Mouse (Mus musculus): ENCODE results near the gene Prss30.
A peak's percentile ranks its signal among the peaks of the same experiment; 100 is the strongest.

Prss30 gene

DNA sequence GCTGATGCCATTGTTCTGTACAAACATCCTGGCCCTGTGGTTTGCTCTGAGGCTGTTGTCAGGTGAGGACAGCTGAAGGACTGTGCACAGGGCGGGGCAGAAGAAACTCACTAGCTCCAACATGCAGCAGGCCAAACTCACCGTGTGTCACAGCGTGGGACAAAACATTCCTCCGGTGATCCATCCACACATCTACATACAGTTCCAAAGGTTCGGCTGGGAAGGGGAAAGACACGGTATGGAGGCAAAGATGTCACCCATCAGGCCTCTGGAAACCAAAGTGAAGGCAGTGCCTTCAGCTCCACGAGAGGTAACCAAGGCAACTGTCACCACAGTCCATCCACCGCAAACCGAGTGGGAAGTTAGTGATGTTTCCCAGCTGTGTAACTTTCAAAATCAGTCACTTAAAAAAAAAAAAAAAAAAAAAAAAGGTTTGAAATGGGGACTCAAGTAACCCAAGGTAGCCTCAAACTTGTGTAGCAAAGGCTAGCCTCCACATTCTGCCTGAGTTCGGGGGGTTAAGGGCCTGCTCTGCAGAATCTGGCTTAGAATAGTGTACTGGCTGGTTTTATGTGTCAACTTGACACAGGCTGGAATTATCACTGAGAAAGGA lies at the start of gene Prss30:
Prss30 (minus strand) TSS at position 270 of the 613 bp plus-strand sequence.
- DNase-seq (ENCODE audit: low spot score in 2 of 2): no peak

DNA sequence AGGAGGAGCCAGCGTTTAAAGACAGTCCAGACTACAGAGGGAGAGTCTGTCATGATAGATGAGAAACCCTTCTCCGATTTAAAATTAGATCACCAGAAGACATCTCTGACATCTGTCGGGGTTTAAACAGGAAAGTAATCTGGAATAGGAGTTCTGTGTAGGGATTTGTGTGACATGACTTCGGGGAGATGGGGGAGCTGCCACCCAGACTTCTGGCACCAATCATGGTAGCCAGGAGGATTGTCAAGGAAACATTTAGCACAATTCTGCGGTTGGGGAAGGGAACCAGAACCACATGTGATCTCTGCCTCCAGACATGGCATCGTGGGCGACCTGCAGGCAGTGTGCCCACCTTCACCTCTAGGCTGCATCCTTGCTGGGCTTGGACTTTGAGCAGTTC lies 49.1 kb upstream of the Prss30 start:
- no peak for DNase-seq (ENCODE audit: low spot score in 2 of 2)

DNA sequence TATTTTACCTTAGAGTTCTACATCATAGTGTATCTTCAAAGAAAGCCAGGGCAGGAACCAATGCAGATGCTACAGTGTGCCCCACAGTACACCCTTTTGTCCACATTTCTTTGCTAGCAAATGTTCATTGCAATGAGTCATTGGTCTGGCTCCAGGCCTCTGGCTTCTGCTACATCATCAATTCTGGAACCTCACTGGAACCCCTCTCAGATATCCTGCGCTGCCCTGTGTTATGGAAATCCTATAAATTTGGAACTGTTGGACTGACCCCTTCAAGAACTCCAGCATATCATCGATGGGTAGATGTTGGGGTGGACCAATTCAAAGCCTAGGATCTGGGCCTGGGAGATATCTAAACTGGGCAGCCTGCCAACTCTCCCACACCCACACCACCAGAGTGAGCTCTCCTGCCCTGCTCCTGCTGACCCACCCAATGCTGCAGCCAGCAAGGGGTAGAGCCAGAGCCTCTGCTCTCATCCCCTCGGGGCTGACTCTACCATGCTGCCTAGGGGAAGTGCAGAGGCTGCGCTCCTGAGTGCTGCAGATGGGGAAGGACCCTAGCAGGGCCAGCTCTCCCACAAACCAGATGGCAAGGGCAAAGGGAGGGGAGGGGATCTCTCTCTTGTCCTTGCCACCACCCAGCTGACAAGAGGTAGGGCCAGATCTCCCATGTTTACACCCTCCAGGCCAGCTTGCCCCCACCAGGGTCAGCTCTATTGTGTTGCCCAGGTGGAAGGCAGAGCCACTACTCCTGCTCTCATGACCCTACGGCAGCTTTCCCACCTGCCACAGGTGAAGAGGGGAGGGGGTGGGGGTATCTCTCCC lies 41.2 kb upstream of the Prss30 start:
- DNase-seq (ENCODE audit: low spot score in 2 of 2): peak; percentile 74 to 83

DNA sequence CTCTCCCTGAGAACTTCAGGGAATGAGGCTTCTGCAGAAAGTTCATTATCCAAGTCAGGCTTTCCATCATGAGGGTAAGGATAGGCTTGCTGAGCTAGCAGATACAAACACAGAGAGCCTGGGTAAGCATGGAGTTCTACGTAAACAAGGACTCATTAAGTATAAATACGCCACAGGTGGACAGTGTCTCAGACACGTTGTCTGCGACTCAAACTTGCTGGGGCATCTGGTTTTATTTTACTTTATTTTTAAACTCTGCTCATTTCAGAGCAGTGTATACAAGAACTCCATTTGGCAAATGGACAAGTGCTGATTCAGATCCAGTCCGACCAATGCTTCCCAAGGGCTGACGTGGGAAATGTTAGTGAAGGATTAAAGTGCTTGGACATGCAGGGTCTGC lies 40.3 kb upstream of the Prss30 start:
- DNase-seq (ENCODE audit: low spot score in 2 of 2): no peak

DNA sequence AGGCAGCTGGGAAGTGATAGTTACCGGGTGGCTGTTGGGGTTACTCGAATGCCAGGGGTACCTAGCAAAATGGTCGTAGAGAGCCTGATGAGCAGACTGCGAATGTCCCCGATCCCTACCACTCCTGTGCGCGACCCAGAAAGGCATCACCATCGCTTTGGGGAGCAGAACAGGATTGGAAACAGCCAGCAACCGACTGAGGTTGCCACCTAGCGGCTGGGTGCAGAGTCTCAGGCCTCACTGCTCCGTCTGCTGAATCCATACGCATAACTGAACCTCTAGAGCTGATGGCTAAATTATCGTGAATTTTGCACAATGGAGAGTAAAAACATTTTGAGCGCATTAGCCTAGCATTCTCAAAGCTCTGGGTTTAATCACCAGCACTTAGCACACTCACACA lies 35.4 kb upstream of the Prss30 start:
- DNase-seq (ENCODE audit: low spot score in 2 of 2): no peak

DNA sequence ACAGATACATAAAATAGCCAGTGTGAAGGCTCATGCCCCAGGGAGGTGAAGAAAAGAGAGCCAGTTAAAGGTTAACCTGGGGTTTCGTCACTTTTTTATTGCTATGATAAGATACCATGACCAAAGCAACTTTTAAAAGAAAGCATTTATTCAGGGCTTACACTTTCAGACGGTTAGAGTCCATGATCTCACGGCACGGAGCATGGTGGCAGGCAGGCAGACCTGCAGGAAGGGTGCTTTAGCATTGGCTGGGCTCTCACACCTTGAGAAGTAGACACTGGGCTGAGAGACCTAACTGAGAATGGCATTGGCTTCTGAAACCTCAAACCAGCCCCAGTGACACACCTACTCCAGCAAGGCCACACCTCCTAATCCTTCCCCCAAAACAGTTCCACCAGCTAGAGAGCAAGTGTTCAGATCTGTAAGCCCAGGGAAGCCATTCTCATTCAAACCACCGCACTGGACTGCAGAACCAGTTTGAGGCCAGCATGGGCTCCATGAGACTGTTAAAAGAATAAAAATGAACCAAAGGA lies 34.1 kb upstream of the Prss30 start:
- no peak for DNase-seq (ENCODE audit: low spot score in 2 of 2)

DNA sequence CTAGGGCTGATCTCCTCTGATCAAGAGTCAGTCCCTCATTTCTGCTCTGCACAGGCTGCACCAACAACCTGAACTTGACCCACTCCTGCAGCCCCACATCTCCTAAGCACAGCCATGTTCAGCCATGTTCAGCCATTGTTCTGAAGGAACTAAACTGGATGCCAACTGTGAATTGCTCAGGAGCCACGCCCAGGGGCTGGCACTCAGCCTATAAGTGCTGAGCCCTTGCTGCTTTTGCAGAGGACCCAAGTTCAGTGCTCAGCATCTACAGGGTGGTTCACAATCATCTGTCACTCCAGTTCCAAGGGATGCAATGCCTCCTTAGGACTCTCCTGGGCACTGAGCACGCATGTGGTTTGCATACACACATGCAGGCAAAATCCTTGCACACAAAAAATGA lies 32.6 kb upstream of the Prss30 start:
- no peak for DNase-seq (ENCODE audit: low spot score in 2 of 2)

DNA sequence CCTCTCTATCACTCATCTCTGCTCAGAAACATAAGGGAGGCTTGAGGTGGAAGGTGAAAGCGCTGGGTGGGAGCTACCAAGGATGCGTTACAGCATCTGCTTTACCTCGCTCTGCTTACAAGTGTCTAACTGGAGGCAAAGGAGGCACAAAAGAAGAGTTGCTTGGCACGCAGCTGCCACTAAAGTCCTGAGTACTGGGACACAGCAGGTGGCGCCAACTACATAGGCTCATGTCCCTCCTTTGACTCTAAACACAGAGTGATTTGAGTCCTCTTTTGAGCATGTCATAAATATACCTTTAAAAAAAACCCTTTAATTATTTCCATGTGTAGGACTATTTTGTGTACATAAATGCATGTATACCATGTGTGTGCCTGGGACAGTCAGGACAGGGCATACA lies 29.3 kb upstream of the Prss30 start:
- DNase-seq (ENCODE audit: low spot score in 2 of 2): no peak

DNA sequence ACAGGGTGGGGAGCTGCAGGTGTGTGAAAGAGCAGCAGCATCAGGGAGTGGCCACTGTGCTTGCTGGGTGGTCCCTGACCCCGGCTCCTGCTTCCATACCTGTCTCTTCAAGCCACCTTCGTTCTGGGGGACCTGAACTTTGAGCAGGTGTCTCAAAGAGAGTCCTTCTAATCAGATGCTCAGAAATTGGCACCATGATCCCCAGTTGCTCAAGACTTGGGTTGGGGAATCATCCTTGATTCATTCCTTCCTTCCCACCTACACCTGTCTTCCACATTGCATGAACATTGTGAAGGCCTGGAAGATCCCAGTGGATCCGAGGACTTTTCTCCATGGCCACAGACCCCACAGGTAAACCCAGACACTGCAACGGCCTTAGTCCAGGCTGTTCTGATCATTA lies 27.7 kb upstream of the Prss30 start:
- no peak for DNase-seq (ENCODE audit: low spot score in 2 of 2)

DNA sequence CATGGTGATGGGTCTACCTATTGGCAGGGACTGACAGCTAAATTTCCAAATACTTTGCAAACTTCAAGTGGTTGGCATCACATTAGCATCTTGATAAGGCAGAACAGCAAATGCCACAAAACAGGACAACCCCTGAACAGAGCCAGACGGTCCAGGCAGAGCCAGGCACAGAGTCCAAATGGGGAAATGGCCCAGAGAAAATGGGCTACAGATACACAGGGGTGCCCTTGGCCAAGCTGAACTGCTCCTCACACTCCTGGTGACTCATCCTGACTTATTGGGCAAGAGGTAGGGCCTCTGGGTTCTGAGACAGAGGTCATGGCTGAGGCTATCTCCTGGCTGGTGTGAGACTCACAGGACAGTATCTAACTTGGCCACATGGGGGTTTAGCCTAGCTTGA lies 27.0 kb upstream of the Prss30 start:
- DNase-seq (ENCODE audit: low spot score in 2 of 2): no peak

DNA sequence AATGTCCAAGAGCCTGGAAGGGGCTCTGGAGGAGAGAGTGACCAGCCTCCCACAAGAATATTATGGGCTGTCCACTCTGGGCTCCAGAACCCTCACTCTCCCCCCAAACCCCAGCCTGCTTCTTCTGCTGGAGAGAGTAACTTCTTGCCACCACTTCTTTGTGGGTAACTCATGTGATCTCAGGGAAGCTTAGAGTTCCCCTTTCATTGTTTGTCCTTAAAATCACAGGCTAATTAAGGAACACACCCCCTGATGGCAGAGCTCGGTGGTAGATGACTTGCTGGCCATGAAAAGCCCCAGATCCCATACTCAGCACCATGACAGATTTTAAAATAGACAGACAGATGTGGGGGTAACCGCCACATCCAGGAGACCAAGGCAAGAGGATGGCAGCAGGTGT lies 26.6 kb upstream of the Prss30 start:
- DNase-seq (ENCODE audit: low spot score in 2 of 2): no peak

DNA sequence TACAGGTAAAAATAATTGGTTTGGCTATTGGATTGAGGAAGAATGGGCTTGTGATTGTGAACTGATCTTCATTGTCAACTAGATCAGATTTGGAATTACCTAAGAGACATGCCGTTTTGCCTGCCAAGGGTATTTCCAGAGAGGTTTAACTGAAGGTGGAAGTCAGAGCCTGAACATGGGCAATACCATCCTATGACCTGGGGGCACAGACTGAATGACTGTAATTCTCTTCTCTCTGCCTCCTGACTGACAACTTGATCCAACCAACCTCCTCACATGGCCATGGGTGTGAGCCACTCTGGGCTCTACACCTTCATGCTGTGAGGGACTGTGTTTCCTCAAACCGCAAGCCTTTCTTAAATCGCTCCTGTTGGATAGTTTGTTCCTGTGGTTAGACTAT lies 24.7 kb upstream of the Prss30 start:
- DNase-seq (ENCODE audit: low spot score in 2 of 2): no peak

DNA sequence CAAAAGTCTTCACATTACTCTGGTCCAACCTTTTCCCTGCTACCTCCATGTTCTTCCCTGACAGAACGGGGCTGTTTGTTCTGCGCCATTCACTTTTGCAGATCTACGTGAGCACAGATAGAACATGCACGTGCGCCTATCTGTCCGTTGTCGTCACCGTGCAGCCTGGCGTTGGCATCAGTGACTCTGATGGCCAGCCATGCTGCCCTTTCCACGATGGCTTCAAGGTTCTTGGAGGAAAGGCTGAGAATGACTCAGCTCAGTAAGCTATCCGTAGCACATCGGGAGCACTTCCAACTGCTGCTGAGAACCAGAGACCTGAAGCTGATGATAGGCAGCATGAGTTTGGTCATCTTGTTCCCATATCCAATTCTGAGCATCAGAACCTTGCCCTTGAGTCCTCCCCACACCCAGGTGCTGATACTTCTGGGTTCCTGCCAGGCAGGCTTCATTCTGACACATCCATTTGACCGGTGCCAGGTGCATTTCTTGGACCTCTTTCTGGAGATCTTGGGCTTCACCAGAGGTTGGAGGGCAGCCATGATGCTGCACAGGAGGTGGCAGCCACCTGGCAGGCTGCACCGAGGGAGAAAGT lies 23.8 kb upstream of the Prss30 start:
- DNase-seq (ENCODE audit: low spot score in 2 of 2): no peak

DNA sequence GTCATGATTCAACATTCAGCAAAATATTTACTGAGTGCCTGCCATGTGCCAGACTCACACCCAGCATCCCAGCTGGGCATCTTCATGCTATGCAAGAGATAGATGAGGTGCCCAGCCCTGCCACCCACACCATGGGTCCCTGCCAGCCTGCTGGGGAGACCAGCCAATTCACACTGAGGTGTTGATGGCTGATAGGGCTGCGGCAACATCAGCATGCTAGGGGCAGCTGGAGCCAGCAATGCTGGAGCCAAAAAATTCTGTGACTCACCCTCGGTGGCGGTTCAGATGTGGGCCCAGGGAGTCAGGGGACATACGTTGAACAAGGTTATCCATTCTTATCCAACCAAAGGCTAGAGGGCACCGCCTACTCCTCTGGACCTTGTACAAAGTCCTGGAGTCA lies 20.0 kb upstream of the Prss30 start:
- DNase-seq (ENCODE audit: low spot score in 2 of 2): no peak

DNA sequence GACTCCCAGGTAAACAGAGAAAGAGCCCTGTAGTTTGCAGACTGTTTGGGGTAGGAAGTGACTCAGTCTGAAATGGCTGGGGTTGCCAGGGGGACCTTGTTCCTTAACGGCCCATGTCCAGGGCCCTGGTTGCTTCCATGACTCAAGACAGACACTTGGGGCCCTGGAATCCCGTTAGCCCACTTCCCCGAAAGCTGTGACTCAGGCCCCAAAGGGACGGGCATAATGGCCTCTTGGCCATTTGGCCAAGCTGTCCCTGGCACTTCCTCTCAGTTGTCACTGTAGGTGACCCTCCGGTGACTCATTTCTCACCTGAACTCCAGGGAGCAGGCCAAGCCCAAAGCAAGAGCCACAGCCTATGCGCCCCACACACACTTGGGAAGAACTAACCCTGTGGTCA lies 18.0 kb upstream of the Prss30 start:
- DNase-seq (ENCODE audit: low spot score in 2 of 2): no peak

DNA sequence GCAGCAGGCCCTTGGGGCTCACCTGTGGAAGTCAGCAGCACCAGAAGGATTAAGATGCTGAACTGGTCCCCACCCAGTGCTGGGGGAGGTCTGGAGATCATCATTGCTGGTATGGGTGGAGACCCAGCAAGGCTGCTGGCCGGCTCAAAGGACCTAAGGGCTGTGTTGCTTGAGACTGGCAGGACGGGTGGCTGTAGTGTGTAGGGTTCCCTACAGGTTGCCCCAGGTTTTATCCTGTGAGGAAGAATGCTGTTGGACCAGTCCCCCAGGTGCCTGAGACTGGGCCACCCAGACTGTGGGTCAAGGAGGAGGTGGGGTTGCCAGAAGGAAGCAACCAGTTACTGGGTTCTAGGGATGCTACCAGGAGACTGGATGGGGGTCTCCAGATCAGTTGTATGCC lies 17.5 kb upstream of the Prss30 start, which contains the start of gene Prss22:
Prss22 (minus strand) TSS at position 200 of the 400 bp plus-strand sequence.
- no peak for DNase-seq (ENCODE audit: low spot score in 2 of 2)

DNA sequence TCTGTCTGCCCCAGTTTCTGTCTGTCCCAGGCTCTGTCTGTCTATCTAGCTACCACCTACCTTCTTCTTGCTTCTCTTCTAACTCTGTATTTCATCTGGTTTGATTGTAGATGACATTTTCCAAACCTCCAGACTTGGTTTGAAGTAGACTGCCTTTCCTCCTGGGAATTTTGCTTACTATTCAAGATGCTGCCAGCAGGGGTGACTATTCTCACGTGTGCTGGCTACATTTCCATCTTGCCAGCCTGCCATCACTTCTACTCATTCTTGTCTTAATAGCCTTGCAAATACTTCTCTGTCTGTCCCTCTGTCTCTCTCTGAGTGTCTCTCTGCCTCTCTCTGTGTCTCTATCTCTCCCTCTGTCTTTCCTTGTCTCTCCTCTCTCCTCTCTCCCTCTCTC lies 15.1 kb upstream of the Prss30 start:
- no peak for DNase-seq (ENCODE audit: low spot score in 2 of 2)

DNA sequence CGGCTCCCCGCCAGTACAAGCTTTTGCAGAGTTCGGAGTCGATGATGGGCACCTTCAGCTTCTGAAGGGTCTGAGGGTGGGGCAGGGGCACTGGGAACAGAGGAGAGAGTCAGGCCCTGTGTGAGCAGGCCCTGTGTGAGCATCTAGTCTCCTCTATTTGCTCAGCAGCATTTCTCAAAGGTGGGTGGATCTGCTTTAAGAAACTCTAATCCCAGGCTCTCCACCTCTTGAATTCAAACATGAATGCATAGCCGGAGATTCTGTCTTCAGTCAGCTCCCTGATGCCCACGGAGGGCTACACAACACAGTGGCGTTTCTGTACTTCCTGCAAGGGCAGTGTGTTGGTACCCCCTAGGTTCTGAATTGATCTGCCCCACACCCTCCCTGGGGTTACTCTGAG lies 14.3 kb upstream of the Prss30 start:
- DNase-seq (ENCODE audit: low spot score in 2 of 2): no peak

DNA sequence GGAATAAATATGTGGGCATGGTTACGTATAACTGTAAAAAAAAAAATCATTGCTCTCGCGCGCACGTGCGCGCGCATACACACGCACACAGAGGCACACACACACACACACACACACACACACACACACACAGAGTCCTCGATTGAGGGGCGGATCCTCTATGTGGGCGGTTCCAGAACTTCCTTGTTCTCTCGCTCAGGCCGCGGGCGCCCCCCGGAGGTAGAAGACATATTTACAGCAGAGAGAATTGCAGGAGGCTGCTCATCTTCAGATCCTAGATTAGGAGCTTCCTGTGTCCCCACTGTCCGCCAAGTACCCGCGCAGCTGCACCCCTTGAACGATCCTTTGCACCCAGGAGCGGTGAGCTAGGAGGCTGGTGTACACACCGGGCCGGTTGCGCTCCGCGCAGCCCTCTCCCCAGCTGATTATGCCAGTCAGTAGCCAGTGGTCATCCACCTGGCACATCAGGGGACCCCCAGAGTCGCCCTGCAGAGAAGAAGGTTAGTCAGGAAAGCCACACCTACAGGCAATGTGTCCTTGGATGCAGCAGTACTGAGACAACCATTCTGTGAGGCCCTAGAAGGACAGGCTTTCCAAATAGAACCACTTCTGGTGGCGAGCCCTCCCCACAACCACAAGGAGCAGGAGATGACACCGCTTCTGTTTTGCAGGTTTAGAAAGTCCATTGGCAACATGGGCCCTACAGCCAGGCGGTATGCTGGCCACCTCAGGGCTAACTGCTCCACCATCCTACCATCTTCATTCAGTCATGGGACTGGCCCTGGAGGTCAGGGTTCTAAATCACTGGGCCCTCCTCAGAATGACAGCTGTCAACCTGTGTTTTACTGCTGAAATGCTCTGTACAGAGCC lies 13.4 kb upstream of the Prss30 start:
- DNase-seq (ENCODE audit: low spot score in 2 of 2): peak; percentile 86 to 94

DNA sequence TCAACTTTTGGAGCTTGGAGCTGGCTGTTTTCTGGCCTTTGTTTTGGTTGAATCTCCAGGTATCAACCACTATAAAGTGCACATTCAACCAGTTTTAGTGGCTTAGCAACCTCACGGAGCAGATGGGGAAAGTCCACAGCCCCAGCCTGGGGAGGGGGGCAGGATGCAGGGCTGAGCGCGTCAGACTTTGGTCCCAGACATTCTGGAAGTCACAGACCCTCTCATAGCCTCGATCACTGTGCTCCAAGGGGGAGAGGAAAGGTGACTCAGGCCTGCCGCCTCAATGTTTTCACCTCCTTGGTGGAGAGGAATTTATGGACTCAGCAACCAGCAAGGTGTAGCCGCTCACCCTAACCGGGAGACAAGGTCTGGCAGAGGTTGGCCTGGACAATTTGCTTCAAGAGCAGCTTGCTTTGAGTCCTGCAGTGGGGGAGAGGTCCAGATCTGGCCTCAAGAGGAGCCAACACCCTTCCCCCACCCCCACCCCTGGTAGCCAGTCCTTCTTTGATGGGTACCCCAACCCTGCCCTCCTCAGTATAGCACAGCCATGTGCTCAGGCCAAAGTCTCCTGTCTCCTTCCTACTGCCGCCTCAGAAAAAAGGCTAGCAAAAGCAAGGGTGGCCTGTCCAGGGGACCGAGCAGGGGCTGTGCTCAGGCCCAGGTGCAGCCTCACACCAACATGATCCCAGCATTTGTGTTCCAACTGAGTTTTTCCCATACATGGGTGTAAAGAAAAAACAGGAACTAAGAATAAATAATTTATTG lies 12.6 kb upstream of the Prss30 start:
- no peak for DNase-seq (ENCODE audit: low spot score in 2 of 2)

DNA sequence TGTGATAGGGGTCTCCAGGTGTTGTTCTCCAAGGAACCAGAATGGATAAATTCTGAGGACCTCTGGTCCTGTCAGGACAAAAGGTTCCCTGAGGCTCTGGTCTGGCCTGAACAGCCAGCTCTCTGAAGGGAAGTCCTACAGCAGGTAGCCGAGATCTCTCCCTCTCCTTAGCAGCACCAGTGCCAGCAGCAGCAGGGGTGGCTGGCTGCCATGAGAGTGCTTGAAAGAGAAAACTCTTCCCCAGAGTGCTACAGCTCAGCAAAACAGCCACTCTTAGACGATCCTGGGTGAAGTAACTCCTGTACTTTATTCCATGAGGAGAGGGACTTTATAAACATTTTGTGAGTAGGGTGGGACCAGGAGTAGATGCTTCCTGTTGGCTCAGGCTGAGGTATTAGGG lies 9.4 kb upstream of the Prss30 start:
- no peak for DNase-seq (ENCODE audit: low spot score in 2 of 2)
